Mouse (Mus musculus) frontal cortex, adult 2 months (tissue): ENCODE measurements around the gene Zhx3. TPM values are rescaled to one million over a fixed set of nuclear protein-coding genes. Genes with fewer than 3 reads are reported as not detected.

ENCODE experiments used
- DNase-seq, 2 experiments: peaks; one replicate each; pipeline ENCODE4 v3.0.0; 2022; ENCODE audit warnings: low spot score in 1 of 2; ENCODE audit errors: extremely low spot score in 1 of 2
- polyA plus RNA-seq: library from polyadenylated mRNA; depleted of rRNA; stranded (reverse); fragments of >200 nt; gene quantifications from 2 replicates; pipeline ENCODE4 v1.2.3, GENCODE M21; 2012

The Zhx3 gene
- polyA plus RNA-seq, 1 experiment: 19.2 TPM

GRCm38 (mm10) chr2:160884830-160885229, 12.0 kb upstream of the Zhx3 start:
- DNase-seq: peak in 1 of 2 experiments; percentile 47

GRCm38 (mm10) chr2:160883912-160884311, 11.1 kb upstream of the Zhx3 start:
- no peak for DNase-seq

GRCm38 (mm10) chr2:160882436-160882835, 9.6 kb upstream of the Zhx3 start:
- peak in 1 of 2 experiments; percentile 8 for DNase-seq

- DNase-seq: no peak
These were observed 8.8 kb upstream of the Zhx3 start for GRCm38 (mm10) chr2:160881462-160882101.

GRCm38 (mm10) chr2:160880453-160881195, 7.8 kb upstream of the Zhx3 start, which contains the start of gene Lpin3:
Gene Lpin3, plus strand, starts transcription at chr2:160880670.
- DNase-seq: peak in 1 of 2 experiments; percentile 29

GRCm38 (mm10) chr2:160876115-160876514, 3.3 kb upstream of the Zhx3 start:
- peak in 1 of 2 experiments; percentile 22 for DNase-seq

GRCm38 (mm10) chr2:160874231-160874877, 1.6 kb upstream of the Zhx3 start:
- no peak for DNase-seq

- peak in 1 of 2 experiments; percentile 61 for DNase-seq
These were observed 403 bp downstream of the Zhx3 start for GRCm38 (mm10) chr2:160872395-160872794.

- DNase-seq: no peak
These were observed 1.5 kb downstream of the Zhx3 start for GRCm38 (mm10) chr2:160871310-160871709.

GRCm38 (mm10) chr2:160869446-160869845, 3.4 kb downstream of the Zhx3 start:
- DNase-seq: no peak

GRCm38 (mm10) chr2:160865266-160865665, 7.5 kb downstream of the Zhx3 start:
- no peak for DNase-seq

- no peak for DNase-seq
These were observed 8.7 kb downstream of the Zhx3 start for GRCm38 (mm10) chr2:160864112-160864511.

- no peak for DNase-seq
These were observed 12.4 kb downstream of the Zhx3 start for GRCm38 (mm10) chr2:160860363-160860762.

- no peak for DNase-seq
These were observed 16.3 kb downstream of the Zhx3 start for GRCm38 (mm10) chr2:160856359-160857102.

GRCm38 (mm10) chr2:160854687-160855086, 18.1 kb downstream of the Zhx3 start:
- DNase-seq: peak; percentile 66 to 80

GRCm38 (mm10) chr2:160850360-160850759, 22.4 kb downstream of the Zhx3 start:
- DNase-seq: no peak

- DNase-seq: no peak
These were observed 23.1 kb downstream of the Zhx3 start for GRCm38 (mm10) chr2:160849617-160850240.

GRCm38 (mm10) chr2:160848186-160848585, 24.6 kb downstream of the Zhx3 start:
- DNase-seq: no peak

- no peak for DNase-seq
These were observed 25.1 kb downstream of the Zhx3 start for GRCm38 (mm10) chr2:160847664-160848063.

- no peak for DNase-seq
These were observed 32.0 kb downstream of the Zhx3 start for GRCm38 (mm10) chr2:160840838-160841237.
